Mouse (Mus musculus): ENCODE data around the gene Hbb-bh1.
"Not testable (repeated sequence)": the region's sequence is repeated elsewhere in the genome, so short reads cannot be mapped to it uniquely, and the experiment has no call there.

Gene Hbb-bh1

GRCm38 (mm10) chr7:103843034-103843433 lies at the start of gene Hbb-bh1:
Gene Hbb-bh1, minus strand, starts transcription at chr7:103843164.
- in situ Hi-C loops (cut with MboI, MseI) = no loop called here

- in situ Hi-C loops (cut with MboI, MseI) = no loop called here
These were observed 43.2 kb upstream of the Hbb-bh1 start, which contains the start of gene Olfr66 for GRCm38 (mm10) chr7:103886152-103886551. Gene Olfr66, minus strand, starts transcription at chr7:103886252.

GRCm38 (mm10) chr7:103877093-103877492 lies 34.1 kb upstream of the Hbb-bh1 start:
- in situ Hi-C loops (cut with MboI, MseI) = no loop called here

GRCm38 (mm10) chr7:103874451-103874850 lies 31.5 kb upstream of the Hbb-bh1 start:
- in situ Hi-C loops (cut with MboI, MseI) = no loop called here

GRCm38 (mm10) chr7:103873064-103873463 lies 30.1 kb upstream of the Hbb-bh1 start:
- in situ Hi-C loops (cut with MboI, MseI) = no loop called here

- in situ Hi-C loops (cut with MboI, MseI) = no loop called here
These were observed 27.7 kb upstream of the Hbb-bh1 start for GRCm38 (mm10) chr7:103870667-103871066.

GRCm38 (mm10) chr7:103865716-103866115 lies 22.8 kb upstream of the Hbb-bh1 start:
- in situ Hi-C loops (cut with MboI, MseI) = no loop called here

GRCm38 (mm10) chr7:103861531-103861930 lies 18.6 kb upstream of the Hbb-bh1 start:
- in situ Hi-C loops (cut with MboI, MseI) = no loop called here

GRCm38 (mm10) chr7:103860855-103861254 lies 17.9 kb upstream of the Hbb-bh1 start:
- in situ Hi-C loops (cut with MboI, MseI) = no loop called here

- in situ Hi-C loops (cut with MboI, MseI) = no loop called here
These were observed 16.1 kb upstream of the Hbb-bh1 start for GRCm38 (mm10) chr7:103859076-103859475.

- in situ Hi-C loops (cut with MboI, MseI) = no loop called here
These were observed 11.7 kb upstream of the Hbb-bh1 start for GRCm38 (mm10) chr7:103854669-103855068.

GRCm38 (mm10) chr7:103853090-103853489 lies 10.1 kb upstream of the Hbb-bh1 start, which contains the start of gene Hbb-y:
Gene Hbb-y, minus strand, starts transcription at chr7:103853216.
- in situ Hi-C loops (cut with MboI, MseI) = no loop called here

GRCm38 (mm10) chr7:103844525-103845325 lies 1.8 kb upstream of the Hbb-bh1 start:
- in situ Hi-C loops (cut with MboI, MseI) = no loop called here

- in situ Hi-C loops (cut with MboI, MseI) = no loop called here
These were observed 2.7 kb downstream of the Hbb-bh1 start, which contains the start of gene Hbb-bh2 for GRCm38 (mm10) chr7:103840268-103840667. Gene Hbb-bh2, minus strand, starts transcription at chr7:103840520.

- in situ Hi-C loops (cut with MboI, MseI) = no loop called here
These were observed 15.2 kb downstream of the Hbb-bh1 start, which contains the start of gene Hbb-bs for GRCm38 (mm10) chr7:103827808-103828207. Gene Hbb-bs, minus strand, starts transcription at chr7:103828096.

- in situ Hi-C loops (cut with MboI, MseI) = not testable (repeated sequence)
These were observed 15.8 kb downstream of the Hbb-bh1 start for GRCm38 (mm10) chr7:103827139-103827538.

- in situ Hi-C loops (cut with MboI, MseI) = no loop called here
These were observed 16.6 kb downstream of the Hbb-bh1 start for GRCm38 (mm10) chr7:103826255-103826887.

- in situ Hi-C loops (cut with MboI, MseI) = no loop called here
These were observed 17.3 kb downstream of the Hbb-bh1 start for GRCm38 (mm10) chr7:103825536-103826254.

- in situ Hi-C loops (cut with MboI, MseI) = no loop called here
These were observed 18.4 kb downstream of the Hbb-bh1 start for GRCm38 (mm10) chr7:103824597-103824996.

GRCm38 (mm10) chr7:103815085-103815484 lies 27.9 kb downstream of the Hbb-bh1 start:
- in situ Hi-C loops (cut with MboI, MseI) = not testable (repeated sequence)

GRCm38 (mm10) chr7:103813766-103814165 lies 29.2 kb downstream of the Hbb-bh1 start, which contains the start of gene Hbb-bt:
Gene Hbb-bt, minus strand, starts transcription at chr7:103813996.
- in situ Hi-C loops (cut with MboI, MseI) = no loop called here

GRCm38 (mm10) chr7:103813152-103813551 lies 29.8 kb downstream of the Hbb-bh1 start:
- in situ Hi-C loops (cut with MboI, MseI) = not testable (repeated sequence)
